Mouse (Mus musculus) ovary, postnatal 14 days (tissue): ENCODE results near the gene Ropn1l.

Experiments
- DNase-seq: peaks from one replicate; pipeline ENCODE4 v3.0.0; 2022; ENCODE audit warnings: low spot score

Ropn1l gene

DNA sequence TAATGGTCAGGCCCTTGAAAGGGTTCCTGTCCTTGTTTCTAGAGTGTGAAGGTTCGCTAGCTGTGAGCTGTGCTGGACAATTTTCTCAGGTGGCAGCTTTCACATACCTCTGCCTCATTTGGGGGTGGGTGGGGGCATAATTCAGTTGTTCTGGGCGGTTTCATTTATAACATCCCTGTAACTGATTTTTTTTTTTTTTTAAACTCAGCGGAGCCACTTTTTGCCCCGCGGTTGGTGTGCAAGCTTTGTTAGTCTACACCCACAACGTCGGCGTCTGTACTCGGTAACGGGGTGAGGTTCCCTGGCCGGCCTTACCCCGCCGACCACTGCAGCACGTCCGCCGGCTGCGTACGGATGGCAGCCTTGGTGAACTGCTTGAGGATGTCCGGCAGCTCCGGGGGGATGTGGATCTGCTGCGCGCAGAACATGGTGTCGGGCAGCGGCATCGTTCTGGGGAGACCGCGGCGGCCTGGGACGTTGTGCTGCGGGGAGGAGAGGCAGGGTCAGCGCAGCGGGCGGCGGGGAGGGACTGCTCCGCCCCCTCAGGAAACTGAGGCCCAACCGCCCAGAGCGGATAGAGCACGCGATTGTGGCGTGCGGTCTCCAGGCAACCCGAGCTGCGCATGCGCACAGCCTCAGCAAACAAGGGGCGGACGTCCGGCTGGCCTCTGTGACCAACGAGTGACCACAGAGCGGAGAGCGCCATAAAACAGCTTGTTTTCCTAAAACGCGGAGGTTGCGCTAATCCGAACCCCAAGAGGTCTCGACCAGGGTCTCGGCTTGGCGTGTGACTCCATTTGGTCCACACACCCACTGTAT is at the start of gene Ropn1l:
TSS of gene Ropn1l (minus strand) at position 640 of the 819 bp plus-strand sequence.
- peak; percentile 86 for DNase-seq

DNA sequence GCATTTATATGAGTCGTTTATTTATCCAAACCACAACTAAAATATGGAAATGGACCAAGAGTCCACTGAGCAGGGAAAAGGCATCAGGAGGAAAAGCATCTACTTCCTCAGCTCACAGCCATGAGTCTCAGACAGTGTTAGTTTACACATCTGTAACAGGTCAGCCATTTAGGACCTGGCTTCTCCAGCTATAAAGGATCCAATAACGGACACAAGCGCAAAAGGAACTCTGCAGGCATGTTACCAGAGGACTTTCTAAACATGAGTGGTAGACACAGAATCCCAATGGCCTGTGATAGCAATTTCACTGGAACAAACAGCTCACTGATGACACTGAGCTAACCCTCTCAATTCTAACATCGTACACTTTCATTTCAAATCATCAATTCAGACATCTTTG is 49.5 kb upstream of the Ropn1l start:
- no peak for DNase-seq

DNA sequence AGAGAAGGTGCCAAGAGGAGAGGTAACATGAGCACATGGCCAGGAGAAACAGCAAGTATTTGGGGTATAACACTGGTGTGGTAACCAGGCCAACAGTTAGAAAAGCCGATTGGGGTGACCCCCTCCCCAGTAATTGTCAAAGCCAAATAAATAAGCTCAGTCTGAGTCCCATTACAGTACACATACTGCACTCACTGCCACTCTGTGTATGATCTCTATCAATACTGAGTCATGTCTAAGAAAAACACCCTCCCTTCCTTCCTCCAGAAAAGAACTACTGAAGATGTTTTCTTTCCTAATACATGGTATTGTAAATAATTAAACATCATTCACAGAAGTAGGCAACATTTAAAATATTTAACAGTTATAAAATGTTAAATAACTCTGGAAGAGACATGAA is 48.8 kb upstream of the Ropn1l start:
- DNase-seq: no peak

DNA sequence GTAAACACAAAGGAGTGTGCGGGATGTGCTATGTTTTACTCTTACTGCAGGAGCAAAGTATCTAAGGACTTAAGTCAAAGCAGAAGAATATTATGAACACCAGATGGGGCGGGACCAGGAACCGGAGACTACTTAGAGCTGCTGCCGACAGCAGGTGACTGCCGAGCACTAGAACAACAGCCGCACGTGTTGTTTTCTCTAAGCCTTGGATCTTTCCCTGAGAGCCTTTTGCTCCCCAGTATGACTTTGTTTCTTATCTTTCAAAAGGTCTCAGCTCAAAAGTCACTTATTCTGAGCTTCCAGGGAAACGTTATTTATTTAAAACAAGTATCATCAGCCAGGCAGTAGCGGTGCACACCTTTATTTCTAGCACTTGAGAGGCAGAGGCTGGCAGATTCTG is 41.3 kb upstream of the Ropn1l start:
- no peak for DNase-seq

DNA sequence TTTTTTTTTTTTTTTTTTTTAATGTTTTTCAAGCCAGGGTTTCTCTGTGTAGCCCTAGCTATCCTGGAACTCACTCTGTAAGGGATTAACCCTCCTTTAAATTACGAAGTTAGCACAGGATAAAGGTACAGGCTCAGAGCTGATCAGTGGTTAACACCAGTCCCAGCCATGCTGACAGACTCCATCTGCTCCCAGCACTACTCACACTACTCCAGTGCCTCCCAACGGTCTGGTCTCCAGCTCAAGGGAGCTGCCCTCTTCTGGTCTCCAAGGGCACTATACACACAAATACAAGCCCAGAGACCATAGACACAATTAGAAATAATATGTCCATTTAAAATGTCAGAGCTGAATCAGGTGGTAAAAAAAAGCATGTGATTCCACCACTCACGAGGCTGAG is 40.8 kb upstream of the Ropn1l start:
- no peak for DNase-seq

DNA sequence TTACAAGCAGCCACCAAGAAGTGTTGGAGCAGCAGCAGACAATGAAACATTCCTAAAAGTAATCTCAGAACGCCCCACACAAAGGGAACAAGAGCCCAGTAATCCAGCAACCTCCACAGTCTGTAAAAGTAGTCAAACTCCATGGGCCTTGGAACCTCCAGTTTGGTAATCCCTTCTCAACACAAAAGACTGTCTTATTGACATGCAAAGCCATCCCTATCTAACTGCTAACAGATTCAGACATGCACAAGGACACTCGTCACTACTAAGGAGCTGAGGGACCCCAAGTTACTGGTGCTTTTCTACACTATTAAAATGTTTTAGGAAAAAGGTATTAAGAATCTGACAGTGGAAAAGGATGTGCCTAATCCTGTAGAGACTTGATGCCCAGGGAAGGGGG is 33.9 kb upstream of the Ropn1l start:
- DNase-seq: no peak

DNA sequence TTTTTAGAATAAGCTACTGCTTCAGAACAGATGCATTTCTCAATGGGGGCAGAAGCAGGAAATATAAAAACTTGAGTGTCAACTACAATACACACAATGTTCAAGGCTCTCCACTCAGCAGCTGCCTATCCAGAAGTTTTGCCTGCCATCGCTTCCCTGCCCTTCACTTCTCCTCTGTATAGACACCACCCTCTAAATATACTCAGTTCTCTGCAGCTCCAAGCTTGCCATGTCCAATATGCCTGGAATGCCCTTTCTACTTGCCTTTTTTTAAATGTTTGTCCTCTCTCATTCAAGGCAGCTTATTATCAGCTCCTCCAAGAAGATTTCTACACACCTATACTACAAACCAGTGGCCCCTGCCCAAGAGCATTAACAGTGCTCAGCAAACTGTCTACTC is 23.1 kb upstream of the Ropn1l start:
- no peak for DNase-seq

DNA sequence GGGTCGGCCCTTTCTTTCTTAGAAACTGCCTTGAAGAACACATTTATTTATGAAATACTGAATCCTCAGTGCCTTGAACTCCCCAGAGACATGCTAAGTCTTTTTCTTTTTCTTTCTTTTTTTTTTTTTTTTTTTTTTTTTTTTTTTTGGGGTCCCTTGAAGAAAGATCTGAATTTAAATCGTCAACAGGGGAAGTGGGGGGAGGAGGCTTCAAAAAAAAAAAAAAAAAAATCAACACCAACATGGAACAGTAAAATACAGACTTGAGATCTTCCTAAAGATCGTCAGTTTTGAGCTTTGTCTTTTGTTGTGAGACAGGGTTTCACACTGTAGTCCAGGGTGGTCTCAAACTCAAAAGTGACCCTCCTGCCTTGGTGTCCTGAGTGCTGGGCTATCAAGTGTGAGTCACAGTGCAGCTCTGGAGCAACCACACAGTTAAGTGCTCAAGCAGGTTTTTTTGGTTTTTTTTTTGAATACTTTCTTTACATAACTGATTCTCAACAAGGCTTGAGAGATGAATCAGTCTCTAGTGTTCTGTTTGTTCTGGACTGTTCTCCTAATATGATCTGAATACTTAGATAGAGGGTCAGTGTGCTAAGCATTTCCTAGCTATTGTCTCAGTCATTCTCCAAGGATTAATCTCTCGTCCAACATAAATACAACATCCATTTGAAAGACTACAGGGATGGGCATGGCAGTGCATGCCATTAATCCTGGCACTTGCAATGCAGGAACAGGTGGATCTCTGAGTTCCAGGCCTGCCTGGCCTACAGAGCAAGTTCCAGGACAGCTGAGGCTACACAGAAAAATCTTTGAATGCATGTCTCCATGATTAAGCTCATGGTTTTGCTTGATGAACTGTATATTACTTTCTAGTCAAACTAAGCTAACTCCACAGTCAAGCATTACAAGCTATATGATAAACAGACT is 19.4 kb upstream of the Ropn1l start:
- DNase-seq: no peak

DNA sequence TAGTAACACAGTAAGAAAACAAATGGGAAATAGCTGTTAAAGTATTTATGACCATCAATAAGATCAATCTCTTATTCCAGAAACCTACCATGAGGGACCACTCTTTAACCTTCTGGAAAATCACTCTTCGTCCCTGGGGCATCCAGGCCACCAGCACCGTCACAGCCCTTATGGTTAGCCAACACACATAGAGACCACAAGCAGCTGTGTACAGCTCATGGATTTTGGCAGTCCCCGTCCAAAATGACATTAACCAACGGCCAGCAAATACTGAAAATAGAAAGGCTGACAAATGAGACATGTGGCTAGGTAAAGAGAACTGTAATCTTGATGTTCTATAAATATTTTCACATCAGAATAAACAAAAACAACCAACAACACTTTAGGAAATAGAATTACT is 18.0 kb upstream of the Ropn1l start:
- no peak for DNase-seq

DNA sequence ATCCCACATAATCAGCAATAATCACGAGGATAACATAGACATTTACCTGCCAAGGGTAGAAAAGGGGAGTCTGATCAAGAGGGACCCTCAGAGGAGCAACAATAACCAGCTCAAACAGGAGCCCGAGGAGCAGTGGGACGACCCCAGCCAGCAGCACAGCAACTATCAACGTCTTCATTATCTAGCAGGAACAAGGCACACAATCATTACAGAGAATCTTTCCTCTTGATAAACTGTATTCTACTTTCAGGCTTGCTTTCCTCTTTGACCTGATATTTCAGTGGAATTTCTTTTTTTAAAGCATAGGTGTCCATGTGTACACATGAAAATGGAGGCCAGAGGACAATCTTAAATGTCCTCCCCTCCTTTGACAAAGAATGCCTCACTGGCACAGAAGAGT is 16.0 kb upstream of the Ropn1l start:
- no peak for DNase-seq

DNA sequence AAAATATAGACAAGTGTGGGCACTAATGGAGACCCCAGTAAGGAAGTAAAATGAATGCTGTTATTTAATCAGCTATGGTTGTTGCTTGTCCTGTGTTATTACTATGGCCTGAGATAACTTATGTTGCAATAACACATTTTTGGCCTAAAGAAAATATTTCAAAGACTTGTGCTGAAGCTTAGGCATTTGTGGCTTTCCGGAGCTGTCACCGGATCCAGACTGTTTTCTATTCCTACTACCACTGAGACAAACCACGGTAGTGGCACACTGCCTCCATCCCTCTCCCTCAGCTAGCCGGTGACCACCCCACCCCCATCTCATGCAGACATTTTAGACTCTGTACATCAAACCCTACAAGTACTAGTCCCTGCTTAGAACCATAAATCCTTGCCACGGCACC is 15.3 kb upstream of the Ropn1l start:
- no peak for DNase-seq

DNA sequence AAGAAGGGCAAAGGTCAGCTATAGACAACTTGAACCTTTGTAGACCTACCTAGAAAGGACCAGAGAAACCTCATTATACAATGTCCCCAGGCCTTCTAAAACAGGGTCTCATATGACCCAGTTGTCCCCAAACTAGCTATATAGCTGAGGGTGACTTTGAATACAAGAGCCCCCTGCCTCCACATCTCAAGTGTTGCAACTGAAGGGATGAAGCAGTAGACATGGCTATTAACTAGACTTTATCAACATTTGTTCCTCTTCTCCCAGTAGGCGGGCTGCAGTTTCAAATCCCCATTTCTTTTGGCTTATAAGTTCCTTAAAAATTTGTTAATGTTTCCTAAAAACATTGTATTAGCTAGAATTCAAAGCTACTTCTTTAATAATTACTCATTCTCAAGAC is 13.2 kb upstream of the Ropn1l start:
- DNase-seq: no peak

DNA sequence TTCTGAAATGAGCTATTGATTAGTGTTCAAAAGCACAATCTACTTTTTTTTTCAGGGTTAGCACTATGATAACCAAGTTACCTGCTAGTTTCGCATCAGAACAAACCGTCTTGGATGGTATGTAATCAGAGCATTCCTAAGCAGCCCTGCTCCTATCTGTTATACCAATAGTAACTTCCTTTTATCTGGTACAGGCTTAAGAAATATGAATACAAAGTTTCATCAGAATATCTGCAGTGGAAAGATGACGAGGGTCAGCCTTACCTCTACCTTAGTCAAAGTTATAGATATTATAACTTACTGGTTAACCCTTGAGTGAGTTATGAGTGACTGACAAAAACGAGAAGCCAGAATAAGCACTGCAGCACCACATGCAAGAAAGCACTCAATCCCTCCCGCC is 12.8 kb upstream of the Ropn1l start:
- no peak for DNase-seq

DNA sequence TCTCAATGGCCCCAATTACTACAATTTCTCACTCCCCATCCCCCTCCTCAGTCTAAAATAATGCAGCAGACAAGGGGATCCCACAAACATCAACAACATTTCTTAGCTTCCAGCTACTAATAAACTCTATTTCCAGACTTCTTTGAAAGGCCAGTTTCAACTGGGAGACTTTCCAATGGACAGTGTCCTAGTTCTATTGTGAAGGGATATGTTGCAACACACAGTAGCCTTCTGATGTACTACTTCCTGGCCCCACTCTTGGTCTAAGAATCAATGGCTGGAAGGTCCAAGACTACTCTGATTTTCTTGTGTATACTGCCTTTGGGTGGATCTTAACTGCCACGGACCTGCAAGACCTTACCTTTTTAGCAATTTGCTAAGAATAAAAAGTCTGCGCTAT is 12.3 kb upstream of the Ropn1l start:
- no peak for DNase-seq

DNA sequence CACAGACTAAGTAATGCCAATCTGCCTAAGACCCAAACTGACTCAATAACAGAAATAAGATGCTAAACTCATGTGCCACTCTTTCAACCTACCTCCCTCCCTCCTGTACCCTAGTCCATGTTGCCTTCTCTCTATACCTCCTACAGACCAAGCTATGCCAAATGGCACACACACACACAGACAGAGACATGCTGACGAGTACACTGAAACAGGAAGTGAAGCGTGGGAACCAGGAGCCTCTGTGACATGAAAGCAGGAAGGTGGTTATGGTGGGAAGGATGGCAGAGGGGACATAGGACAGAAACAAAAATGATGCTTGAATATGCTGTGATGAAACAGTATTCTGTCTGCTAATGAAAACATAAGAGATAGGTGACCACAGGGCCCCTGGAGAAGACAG is 7.0 kb upstream of the Ropn1l start:
- no peak for DNase-seq

DNA sequence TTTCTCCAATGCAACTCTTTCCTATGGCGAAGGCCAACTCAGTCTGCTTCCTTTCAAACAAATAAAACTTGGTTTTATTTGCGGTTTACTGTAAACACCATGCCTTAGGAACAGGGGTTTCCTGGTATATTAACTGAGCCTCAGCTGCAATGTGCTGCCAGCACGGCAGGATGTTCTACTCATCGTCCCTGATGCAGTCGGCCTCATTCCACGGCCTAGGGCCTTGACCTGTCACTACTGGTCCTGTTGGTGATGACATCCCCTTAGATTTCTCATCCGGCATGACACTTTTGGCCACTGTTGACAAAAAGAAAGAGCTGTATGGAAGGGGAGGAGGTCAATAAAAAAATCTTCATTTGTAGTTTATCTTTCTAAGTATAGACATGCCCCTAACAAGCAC is 4.5 kb upstream of the Ropn1l start:
- DNase-seq: no peak

DNA sequence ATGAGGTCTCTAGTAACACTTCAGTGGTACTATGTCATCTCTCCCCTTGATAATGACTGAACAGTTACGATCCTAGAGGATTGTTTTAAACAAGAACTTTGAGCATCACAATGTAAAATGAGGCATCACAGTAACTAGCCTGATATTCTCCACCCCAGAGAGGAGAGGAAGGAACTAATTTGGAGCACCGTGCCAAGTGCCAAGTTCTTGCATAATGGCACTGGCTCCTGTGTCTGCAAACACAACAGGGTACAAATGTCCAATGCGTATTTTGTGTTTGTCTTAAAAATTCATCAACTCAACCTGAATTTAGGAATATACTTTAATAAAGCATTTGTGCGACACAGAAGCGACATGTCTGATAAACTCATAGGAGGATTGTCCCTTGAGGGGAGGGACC is 2.8 kb upstream of the Ropn1l start:
- DNase-seq: no peak

DNA sequence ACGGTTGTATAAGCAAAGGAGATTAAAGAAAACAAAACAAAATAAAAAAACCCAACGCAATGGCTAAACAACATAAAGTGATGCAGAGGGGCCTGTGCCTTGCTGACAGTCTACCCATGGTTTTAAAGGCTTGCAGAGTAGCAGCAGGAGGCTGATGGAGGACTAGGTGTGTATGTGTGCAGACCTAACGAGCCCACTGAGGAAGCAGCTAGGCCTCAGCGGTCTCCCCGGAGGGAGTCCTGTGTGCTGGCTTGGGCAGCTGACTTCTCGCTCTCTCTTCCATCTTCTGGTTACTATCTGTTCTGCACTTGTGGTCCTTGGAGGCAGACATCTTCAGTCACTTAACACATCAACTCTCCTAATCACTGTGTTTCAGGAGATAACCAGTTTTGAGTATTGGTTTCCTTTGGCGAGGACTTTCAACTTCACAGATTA is 1.3 kb upstream of the Ropn1l start:
- DNase-seq: no peak

DNA sequence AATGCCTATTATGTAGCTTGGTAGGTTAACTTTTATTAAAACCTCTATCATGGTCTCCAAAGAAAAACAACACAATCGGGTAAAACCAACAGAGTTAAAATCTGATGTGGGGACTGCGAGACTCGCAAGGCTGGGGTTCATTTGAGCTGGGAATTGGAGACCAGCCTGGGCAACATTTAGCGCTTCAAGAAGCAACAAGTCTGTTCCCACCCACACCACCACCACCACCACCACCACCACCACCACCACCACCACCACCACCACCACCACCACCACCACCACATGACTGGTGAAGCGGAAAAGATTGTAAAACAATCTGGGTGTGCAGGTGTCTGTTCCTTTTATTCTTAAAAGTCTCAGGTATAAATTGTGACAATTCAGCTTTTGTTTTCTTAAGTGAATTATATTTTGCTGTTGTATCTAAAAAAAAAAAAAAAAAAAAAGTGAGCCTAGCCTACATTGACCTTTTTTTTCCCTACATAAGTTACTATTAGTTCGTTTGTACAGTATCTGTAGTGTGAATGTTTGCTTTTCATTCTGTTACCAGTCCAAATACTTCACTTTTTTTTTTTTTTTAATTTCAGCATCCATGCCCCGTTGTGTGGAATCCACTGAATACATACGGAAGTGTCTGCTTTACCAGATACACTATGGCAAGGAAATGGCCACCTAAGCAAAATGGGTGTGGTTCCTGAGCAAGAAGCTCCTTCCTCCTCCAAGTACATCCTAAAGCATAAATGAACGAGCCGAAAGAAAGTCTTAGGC is 741 bp upstream of the Ropn1l start:
- DNase-seq: no peak

DNA sequence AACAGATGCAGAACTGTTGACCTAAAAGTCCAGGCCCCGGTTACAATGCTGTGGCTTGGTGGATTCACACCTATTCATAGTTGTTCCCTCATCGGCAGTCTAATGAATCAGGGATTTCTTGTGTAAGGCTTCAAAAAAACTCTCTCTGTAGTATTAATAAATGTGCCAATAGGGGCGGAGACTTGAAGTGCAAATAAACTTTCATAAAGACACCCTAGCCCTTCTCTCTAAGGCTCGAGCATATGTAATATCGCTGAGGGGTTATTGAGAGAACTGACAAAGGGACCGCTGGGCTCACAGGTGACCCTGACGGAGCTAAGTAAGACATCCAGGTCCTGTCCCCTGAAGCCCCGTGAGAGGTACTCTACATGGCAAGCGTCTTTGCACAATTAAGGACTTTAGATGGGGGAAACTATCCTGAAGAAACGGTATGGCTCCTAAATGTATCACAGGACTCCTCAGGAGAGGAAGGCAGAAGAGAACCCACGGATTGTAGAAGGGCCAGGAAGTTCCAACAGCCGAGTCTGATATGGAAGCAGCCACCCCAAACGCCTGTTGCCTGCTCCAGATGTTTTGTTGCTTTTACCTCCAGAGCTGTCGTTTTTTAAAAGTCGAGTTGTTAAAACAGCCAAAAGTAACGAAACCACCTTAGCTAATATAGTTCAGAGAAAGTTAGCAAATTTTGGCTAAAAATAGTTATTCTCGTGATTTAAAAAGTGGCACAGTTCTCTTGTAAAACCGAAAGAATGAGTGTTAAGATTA is 1.0 kb downstream of the Ropn1l start:
- no peak for DNase-seq

DNA sequence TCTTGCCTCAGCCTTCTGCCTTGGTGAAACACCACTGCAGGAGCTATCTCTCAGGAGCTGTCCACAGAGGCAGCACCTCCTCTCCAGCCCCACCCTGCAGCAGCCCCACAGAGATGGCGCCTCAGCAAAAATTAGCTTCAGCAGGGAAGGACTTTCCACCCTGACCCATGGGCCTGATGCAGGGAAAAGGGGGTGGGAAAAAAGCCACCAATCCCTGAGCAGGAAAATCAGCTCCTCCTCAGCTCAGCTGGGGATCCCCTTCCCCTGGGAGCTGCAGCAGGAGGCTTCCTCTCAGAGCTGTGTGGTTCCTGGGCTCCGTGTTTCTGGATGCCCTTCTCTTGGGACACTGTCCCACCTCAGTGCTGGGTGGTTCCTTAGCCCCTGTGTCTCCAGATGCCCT is 3.8 kb downstream of the Ropn1l start:
- DNase-seq: no peak

DNA sequence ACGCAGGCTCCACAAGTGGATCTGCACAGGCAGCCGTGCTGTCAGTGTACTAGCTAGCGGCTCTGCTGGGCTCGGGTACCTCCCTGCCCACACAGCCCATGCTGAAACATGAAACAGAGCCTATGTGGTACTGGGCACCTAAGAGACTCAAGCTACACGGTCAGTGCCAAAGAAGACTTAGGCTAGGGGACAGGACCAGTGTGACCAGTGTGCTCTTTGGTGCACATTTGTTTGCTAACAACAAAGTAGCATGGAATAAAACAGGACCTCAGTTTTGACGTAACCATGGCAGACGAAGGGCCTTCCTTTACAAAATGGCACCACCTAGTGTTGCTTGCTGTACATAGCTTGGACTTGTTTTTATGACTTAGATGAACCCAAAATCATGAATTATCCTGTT is 6.4 kb downstream of the Ropn1l start:
- no peak for DNase-seq
